32 mouse cellular contexts compared by ENCODE assay signal in the genomic region with DNA sequence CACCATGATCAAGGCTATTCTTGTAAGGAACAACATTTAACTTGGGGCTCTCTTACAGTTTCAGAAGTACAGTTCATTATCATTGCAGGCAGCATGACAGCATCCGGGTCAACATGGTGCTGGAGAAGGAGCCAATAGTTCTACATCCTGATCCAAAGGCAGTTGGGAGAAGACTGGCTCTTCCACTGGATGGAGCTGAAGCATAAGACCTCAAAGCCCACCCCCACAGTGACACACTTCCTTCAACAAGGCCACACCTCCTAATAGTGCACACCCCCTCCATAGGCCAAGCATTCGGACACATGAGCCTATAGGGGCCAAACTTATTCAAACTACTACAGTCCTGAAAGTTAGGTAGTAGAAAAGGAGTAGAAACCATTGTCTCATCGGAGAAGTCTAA.
"Had no signal": no experiment of that assay in that cellular context is flagged by ENCODE, and none has a peak within 500 bp of the region (broad histone marks: within the 10 kb centered on the region; RNA-seq: fewer than 3 reads in every experiment).

No protein-coding gene starts in this region.

- H3K27me3 ChIP-seq: limb, embryonic 12.5 days; limb, embryonic 13.5 days; limb, embryonic 15.5 days; liver, embryonic 12.5 days; liver, embryonic 13.5 days; liver, embryonic 15.5 days; lung, embryonic 15.5 days; midbrain, embryonic 12.5 days; midbrain, embryonic 13.5 days; midbrain, embryonic 15.5 days; neural tube, embryonic 12.5 days had no signal

- H3K9ac ChIP-seq: limb, embryonic 12.5 days; limb, embryonic 13.5 days; limb, embryonic 15.5 days; liver, embryonic 12.5 days; liver, embryonic 13.5 days; liver, embryonic 14.5 days; liver, embryonic 15.5 days; liver, postnatal 0 days; lung, embryonic 14.5 days; lung, embryonic 15.5 days; midbrain, embryonic 12.5 days; midbrain, embryonic 13.5 days; midbrain, embryonic 15.5 days; neural tube, embryonic 12.5 days had no signal

- ATAC-seq: liver, embryonic 12.5 days; liver, postnatal 0 days; lung, postnatal 0 days; midbrain, embryonic 13.5 days; midbrain, embryonic 15.5 days; midbrain, embryonic 16.5 days had no signal

- DNase-seq: left cerebral cortex, postnatal 4 days; liver; liver, embryonic 13.5 days; liver, postnatal 0 days; lung, adult 18-20 months; lung, adult 2 months; lung, embryonic 14.5 days; lung, postnatal 10 days; lung, postnatal 14 days; lung, postnatal 36 days; lung, postnatal 4 days; midbrain, embryonic 14.5 days had no signal

- H3K4me1 ChIP-seq: limb, embryonic 10.5 days; limb, embryonic 12.5 days; limb, embryonic 13.5 days; limb, embryonic 15.5 days; liver, embryonic 12.5 days; liver, embryonic 13.5 days; liver, embryonic 15.5 days; lung, embryonic 15.5 days; neural tube, embryonic 12.5 days had no signal

- H3K36me3 ChIP-seq: limb, embryonic 15.5 days; liver, embryonic 12.5 days; liver, embryonic 13.5 days; liver, embryonic 15.5 days; lung, embryonic 15.5 days; midbrain, embryonic 15.5 days had no signal

- H3K4me3 ChIP-seq: limb, embryonic 10.5 days; limb, embryonic 12.5 days; limb, embryonic 13.5 days; limb, embryonic 15.5 days; liver, embryonic 12.5 days; liver, embryonic 13.5 days; liver, embryonic 15.5 days; lung, embryonic 15.5 days; megakaryocyte, embryonic 14.5 days; midbrain, embryonic 10.5 days; midbrain, embryonic 12.5 days; midbrain, embryonic 13.5 days; midbrain, embryonic 15.5 days; myocyte; neural tube, embryonic 12.5 days had no signal

- H3K27ac ChIP-seq: limb, embryonic 10.5 days; limb, embryonic 12.5 days; limb, embryonic 13.5 days; limb, embryonic 15.5 days; liver, embryonic 12.5 days; liver, embryonic 13.5 days; liver, embryonic 14.5 days; liver, embryonic 15.5 days; lung, embryonic 15.5 days; macrophage; midbrain, embryonic 10.5 days; midbrain, embryonic 12.5 days; midbrain, embryonic 13.5 days; midbrain, embryonic 15.5 days; neural tube, embryonic 12.5 days had no signal

- H3K9me3 ChIP-seq: limb, embryonic 10.5 days; limb, embryonic 12.5 days; limb, embryonic 13.5 days; limb, embryonic 15.5 days; liver, embryonic 12.5 days; liver, embryonic 13.5 days; liver, embryonic 15.5 days; lung, embryonic 15.5 days; midbrain, embryonic 10.5 days; midbrain, embryonic 12.5 days; midbrain, embryonic 13.5 days; midbrain, embryonic 15.5 days; neural tube, embryonic 12.5 days had no signal

- H3K4me2 ChIP-seq: limb, embryonic 12.5 days; limb, embryonic 13.5 days; limb, embryonic 15.5 days; liver, embryonic 11.5 days; liver, embryonic 12.5 days; liver, embryonic 13.5 days; liver, embryonic 15.5 days; lung, embryonic 14.5 days; lung, embryonic 15.5 days; midbrain, embryonic 11.5 days; midbrain, embryonic 12.5 days; midbrain, embryonic 13.5 days; midbrain, embryonic 15.5 days; neural tube, embryonic 12.5 days had no signal
